Comparison of ENCODE assay signal across 16 mouse cellular contexts in genomic region chr7:19243858-19244257, GRCm38 (mm10). TPM values are rescaled to one million over a fixed set of nuclear protein-coding genes. Genes with fewer than 3 reads are reported as not detected.
A peak's percentile ranks its signal among the peaks of the same experiment; 100 is the strongest.
DNase-seq lines count a peak whose midpoint lies in the region; ATAC-seq lines count a peak whose summit lies in the region.
"Had no signal": no experiment of that assay in that cellular context is flagged by ENCODE, and none has a peak within 500 bp of the region (broad histone marks: within the 10 kb centered on the region; RNA-seq: fewer than 3 reads in every experiment).

No protein-coding gene starts in this region.

- peaks cover 35% of the 10 kb centered on the region for H3K36me3 ChIP-seq in liver, embryonic 13.5 days
- peaks cover 47% of the 10 kb centered on the region for H3K36me3 ChIP-seq in limb, embryonic 10.5 days

- WGBS in liver, embryonic 13.5 days (ENCODE audit: insufficient replicate concordance) = 83% methylated on average over 5 of the region's 5 CpGs
- 89% methylated on average over 5 of the region's 5 CpGs for WGBS in limb, embryonic 10.5 days

- H3K9me3 ChIP-seq in liver, embryonic 13.5 days (replicated peaks) = no peaks in the 10 kb centered on the region
- H3K9me3 ChIP-seq in limb, embryonic 10.5 days (replicated peaks) = no peaks in the 10 kb centered on the region
- H3K9me3 ChIP-seq: embryonic facial prominence, embryonic 15.5 days; forebrain, embryonic 15.5 days; limb, embryonic 15.5 days had no signal

- no peaks in the 10 kb centered on the region for H3K27me3 ChIP-seq in liver, embryonic 13.5 days
- H3K27me3 ChIP-seq in limb, embryonic 10.5 days (ENCODE audit: low read depth, poor library complexity, severe bottlenecking) = no peaks in the 10 kb centered on the region
- H3K27me3 ChIP-seq: embryonic facial prominence, embryonic 15.5 days; forebrain, embryonic 15.5 days; limb, embryonic 15.5 days had no signal

- peaks cover 85% of the 10 kb centered on the region for H3K4me1 ChIP-seq in liver, embryonic 13.5 days (replicated peaks)
- 0 out of 2 replicates have a peak, but pooled peaks cover 7% of the 10 kb centered on the region for H3K4me1 ChIP-seq in limb, embryonic 10.5 days
- H3K4me1 ChIP-seq: limb, embryonic 15.5 days had no signal

- H3K4me2 ChIP-seq in liver, embryonic 13.5 days = no peak overlapping the region
- H3K4me2 ChIP-seq: embryonic facial prominence, embryonic 15.5 days; forebrain, embryonic 15.5 days; limb, embryonic 15.5 days had no signal

- DNase-seq in frontal cortex, postnatal 25 days (ENCODE audit: low spot score in 2 of 2) = no peak
- no peak for DNase-seq in liver, embryonic 13.5 days
- DNase-seq in liver = no peak
- DNase-seq in right cerebral cortex, adult 2 months (ENCODE audit: low spot score in 2 of 2) = peak; percentile 31 to 44
- no peak for DNase-seq in right cerebral cortex, postnatal 25 days
- no peak for DNase-seq in limb, embryonic 10.5 days (ENCODE audit: low spot score)
- DNase-seq: adrenal gland, adult 8-10 months; heart, adult 2 months; kidney, adult 2 months; kidney, postnatal 25 days; lung, postnatal 10 days; thymus, postnatal 25 days had no signal

- ATAC-seq in frontal cortex, adult (ENCODE audit: low TSS enrichment) = 0 out of 2 replicates have a peak, but pooled peaks have one; percentile 24
- ATAC-seq in liver, embryonic 13.5 days (ENCODE audit: low read depth) = no peak
- ATAC-seq: forebrain, embryonic 15.5 days had no signal

- peak overlapping the region; percentile 69 for H3K27ac ChIP-seq in liver, embryonic 13.5 days
- no peak overlapping the region for H3K27ac ChIP-seq in limb, embryonic 10.5 days
- H3K27ac ChIP-seq: embryonic facial prominence, embryonic 15.5 days; forebrain, embryonic 15.5 days; heart, adult 2 months; limb, embryonic 15.5 days had no signal

- no peak overlapping the region for H3K4me3 ChIP-seq in liver, embryonic 13.5 days (replicated peaks)
- no peak overlapping the region for H3K4me3 ChIP-seq in limb, embryonic 10.5 days
- H3K4me3 ChIP-seq: embryonic facial prominence, embryonic 15.5 days; forebrain, embryonic 15.5 days; heart, adult 2 months; limb, embryonic 15.5 days had no signal

- H3K9ac ChIP-seq in liver, embryonic 13.5 days = peak overlapping the region; percentile 26
- H3K9ac ChIP-seq: embryonic facial prominence, embryonic 15.5 days; forebrain, embryonic 15.5 days; limb, embryonic 15.5 days had no signal

RNA-seq across cellular contexts. Expression of gene Opa3, which starts 15.7 kb away (rescaled TPM):
- 17.3 and 18.8 TPM in 2 replicates for polyA plus RNA-seq in liver, embryonic 13.5 days (2015; fragmentation: Nextera tagmentation; extraction: Ambion mirVana)
- 45.7 and 48.7 TPM in 2 replicates for polyA plus RNA-seq in limb, embryonic 10.5 days (2016; fragmentation: Nextera tagmentation; extraction: Ambion mirVana)

RNA-seq across cellular contexts. Expression of gene Vasp, which starts 27.8 kb away (rescaled TPM):
- 45.6 and 46.7 TPM in 2 replicates for polyA plus RNA-seq in liver, embryonic 13.5 days (2015; fragmentation: Nextera tagmentation; extraction: Ambion mirVana)
- polyA plus RNA-seq in limb, embryonic 10.5 days (2016; fragmentation: Nextera tagmentation; extraction: Ambion mirVana) = 68.1 and 75.7 TPM in 2 replicates

RNA-seq across cellular contexts. Expression of gene Gpr4, which starts 31.5 kb away (rescaled TPM):
- polyA plus RNA-seq in liver, embryonic 13.5 days (2015; fragmentation: Nextera tagmentation; extraction: Ambion mirVana) = 0.31 and 0.48 TPM in 2 replicates
- polyA plus RNA-seq in limb, embryonic 10.5 days (2016; fragmentation: Nextera tagmentation; extraction: Ambion mirVana) = 6.5 and 8.5 TPM in 2 replicates

RNA-seq across cellular contexts. Expression of gene Ppm1n, which starts 36.0 kb away (rescaled TPM):
- polyA plus RNA-seq in liver, embryonic 13.5 days (2015; fragmentation: Nextera tagmentation; extraction: Ambion mirVana) = not detected in 2 replicates
- polyA plus RNA-seq in limb, embryonic 10.5 days (2016; fragmentation: Nextera tagmentation; extraction: Ambion mirVana) = 0.16 and 0.39 TPM in 2 replicates
- polyA plus RNA-seq: kidney, adult 2 months had no signal

RNA-seq across cellular contexts. Expression of gene Rtn2, which starts 38.6 kb away (rescaled TPM):
- polyA plus RNA-seq in liver, embryonic 13.5 days (2015; fragmentation: Nextera tagmentation; extraction: Ambion mirVana) = 4.0 and 4.1 TPM in 2 replicates
- 5.5 and 5.6 TPM in 2 replicates for polyA plus RNA-seq in limb, embryonic 10.5 days (2016; fragmentation: Nextera tagmentation; extraction: Ambion mirVana)

Comparison
In these comparisons a context has a peak if more than half of its experiments do, and no peak if none do; other contexts are left out.
1. DNase-seq: peak in right cerebral cortex, adult 2 months (2 of 2); none in frontal cortex, postnatal 25 days (0 of 2), liver, embryonic 13.5 days (single experiment), liver (single experiment), right cerebral cortex, postnatal 25 days (single experiment) and limb, embryonic 10.5 days (single experiment).